Comparison of ENCODE assay signal across 16 mouse cellular contexts in genomic region chr4:81275957-81276715, GRCm38 (mm10).
DNase-seq lines count a peak whose midpoint lies in the region; ATAC-seq lines count a peak whose summit lies in the region.
"Had no signal": no experiment of that assay in that cellular context is flagged by ENCODE, and none has a peak within 500 bp of the region (broad histone marks: within the 10 kb centered on the region; RNA-seq: fewer than 3 reads in every experiment).

No protein-coding gene starts in this region.

- 46% methylated on average over 6 of the region's 6 CpGs for WGBS in heart, embryonic 12.5 days
- WGBS in intestine, embryonic 15.5 days, result 46% methylated on average over 6 of the region's 6 CpGs

- H3K9me3 ChIP-seq in heart, embryonic 12.5 days (replicated peaks), result 0 out of 2 replicates have a peak, but pooled peaks cover 4% of the 10 kb centered on the region
- H3K9me3 ChIP-seq in intestine, embryonic 15.5 days, result no peaks in the 10 kb centered on the region
- H3K9me3 ChIP-seq: embryonic facial prominence, embryonic 13.5 days; forebrain, embryonic 15.5 days; limb, embryonic 12.5 days had no signal

- no peak overlapping the region for H3K4me2 ChIP-seq in heart, embryonic 12.5 days
- no peak overlapping the region for H3K4me2 ChIP-seq in intestine, embryonic 15.5 days (replicated peaks)
- H3K4me2 ChIP-seq: embryonic facial prominence, embryonic 13.5 days; forebrain, embryonic 15.5 days; limb, embryonic 12.5 days had no signal

- peak; percentile 46 for DNase-seq in heart, adult 11 months
- DNase-seq in R1 (ENCODE audit: low read depth, low spot score), result peak; percentile 18
- peak; percentile 72 for DNase-seq in kidney, postnatal 14 days
- DNase-seq in layer of hippocampus, adult 9-11 months, result no peak
- DNase-seq in urinary bladder, postnatal 4 days (ENCODE audit: low spot score in 2 of 2), result no peak
- DNase-seq in cerebellum, adult 9-10 months, result no peak
- DNase-seq: cerebellum, adult 8-10 months; gastrocnemius, postnatal 25 days; lung, adult 2 months had no signal

- no peak overlapping the region for H3K9ac ChIP-seq in heart, embryonic 12.5 days
- no peak overlapping the region for H3K9ac ChIP-seq in intestine, embryonic 15.5 days
- H3K9ac ChIP-seq: embryonic facial prominence, embryonic 13.5 days; forebrain, embryonic 15.5 days; limb, embryonic 12.5 days had no signal

- no peak overlapping the region for H3K27ac ChIP-seq in heart, embryonic 12.5 days (ENCODE audit: poor library complexity, severe bottlenecking)
- H3K27ac ChIP-seq in intestine, embryonic 15.5 days, result no peak overlapping the region
- H3K27ac ChIP-seq: embryonic facial prominence, embryonic 13.5 days; forebrain, embryonic 15.5 days; limb, embryonic 12.5 days had no signal

- no peaks in the 10 kb centered on the region for H3K27me3 ChIP-seq in heart, embryonic 12.5 days (replicated peaks)
- no peaks in the 10 kb centered on the region for H3K27me3 ChIP-seq in intestine, embryonic 15.5 days (replicated peaks)
- H3K27me3 ChIP-seq: embryonic facial prominence, embryonic 13.5 days; forebrain, embryonic 15.5 days; limb, embryonic 12.5 days; megakaryocyte, embryonic 14.5 days had no signal

- ATAC-seq in heart, embryonic 12.5 days (ENCODE audit: insufficient number of reproducible peaks, low FRiP score), result no peak; the same call in 1 of the 2 replicates
- ATAC-seq in intestine, embryonic 15.5 days, result 0 out of 2 replicates have a peak, but pooled peaks have one; percentile 41
- ATAC-seq: forebrain, embryonic 15.5 days; hindbrain, embryonic 16.5 days had no signal

- no peak overlapping the region for H3K4me3 ChIP-seq in heart, embryonic 12.5 days
- no peak overlapping the region for H3K4me3 ChIP-seq in intestine, embryonic 15.5 days (replicated peaks)
- H3K4me3 ChIP-seq: embryonic facial prominence, embryonic 13.5 days; forebrain, embryonic 15.5 days; limb, embryonic 12.5 days; megakaryocyte, embryonic 14.5 days had no signal

- peaks cover 10% of the 10 kb centered on the region for H3K4me1 ChIP-seq in heart, embryonic 12.5 days (replicated peaks)
- no peaks in the 10 kb centered on the region for H3K4me1 ChIP-seq in intestine, embryonic 15.5 days (replicated peaks)
- H3K4me1 ChIP-seq: embryonic facial prominence, embryonic 13.5 days; limb, embryonic 12.5 days; megakaryocyte, embryonic 14.5 days had no signal

- H3K36me3 ChIP-seq in heart, embryonic 12.5 days, result peaks cover 19% of the 10 kb centered on the region
- H3K36me3 ChIP-seq in intestine, embryonic 15.5 days, result no peaks in the 10 kb centered on the region
- H3K36me3 ChIP-seq: forebrain, embryonic 15.5 days had no signal

Comparison
In these comparisons a context has a peak if more than half of its experiments do, and no peak if none do; other contexts are left out.
1. DNase-seq: peak in heart, adult 11 months (single experiment), R1 (single experiment) and kidney, postnatal 14 days (single experiment); none in layer of hippocampus, adult 9-11 months (single experiment), urinary bladder, postnatal 4 days (0 of 2) and cerebellum, adult 9-10 months (single experiment).